ENCODE assay signal across 20 mouse cellular contexts in the genomic region with DNA sequence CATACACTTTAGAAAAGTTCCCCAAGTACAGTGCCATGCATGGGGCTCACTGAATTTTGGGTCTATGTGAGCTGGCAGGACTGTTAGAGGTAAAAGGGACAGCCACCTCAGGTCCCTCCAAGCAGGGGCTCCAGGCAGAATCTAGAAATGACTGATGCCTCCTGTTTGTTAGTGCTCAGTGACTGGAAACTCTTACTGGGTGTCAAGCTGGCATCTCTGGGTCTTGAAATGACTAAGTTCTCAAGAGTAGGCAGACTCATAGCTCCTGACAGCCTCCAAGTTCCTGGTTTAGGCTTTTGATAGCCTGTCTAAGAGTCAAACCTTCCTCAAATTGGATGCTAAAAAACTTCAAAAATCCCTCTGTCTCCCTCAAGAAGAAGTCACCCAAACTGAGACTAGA.
"Had no signal": no experiment of that assay in that cellular context is flagged by ENCODE, and none has a peak within 500 bp of the region (broad histone marks: within the 10 kb centered on the region; RNA-seq: fewer than 3 reads in every experiment).

No protein-coding gene starts in this region.

- H3K9ac ChIP-seq: kidney, embryonic 15.5 days; limb, embryonic 12.5 days; limb, embryonic 15.5 days; liver, embryonic 14.5 days; liver, postnatal 0 days; lung, embryonic 14.5 days; midbrain, embryonic 13.5 days had no signal

- H3K27me3 ChIP-seq: kidney, embryonic 15.5 days; limb, embryonic 12.5 days; limb, embryonic 15.5 days had no signal

- H3K4me1 ChIP-seq: kidney, embryonic 15.5 days; limb, embryonic 12.5 days had no signal

- H3K27ac ChIP-seq: kidney, embryonic 15.5 days; limb, embryonic 12.5 days; limb, embryonic 15.5 days; liver, embryonic 14.5 days; macrophage; midbrain, embryonic 10.5 days; midbrain, embryonic 13.5 days; stomach, postnatal 0 days had no signal

- ATAC-seq: liver, postnatal 0 days; lung, postnatal 0 days; midbrain, embryonic 13.5 days had no signal

- DNase-seq: kidney, adult 8-10 months; kidney, postnatal 10 days; kidney, postnatal 36 days; layer of hippocampus, postnatal 36 days; left cerebral cortex, postnatal 4 days; liver, postnatal 0 days; lung, embryonic 14.5 days; right cerebral cortex, postnatal 4 days; thymus, adult 2 months; thymus, postnatal 14 days had no signal

- H3K9me3 ChIP-seq: kidney, embryonic 15.5 days; limb, embryonic 12.5 days; limb, embryonic 15.5 days; midbrain, embryonic 10.5 days; midbrain, embryonic 13.5 days had no signal

- H3K36me3 ChIP-seq: kidney, embryonic 15.5 days; limb, embryonic 12.5 days; limb, embryonic 15.5 days; midbrain, embryonic 10.5 days; midbrain, embryonic 13.5 days had no signal

- H3K4me3 ChIP-seq: kidney, embryonic 15.5 days; limb, embryonic 12.5 days; limb, embryonic 15.5 days; midbrain, embryonic 10.5 days; midbrain, embryonic 13.5 days had no signal

- H3K4me2 ChIP-seq: kidney, embryonic 15.5 days; limb, embryonic 12.5 days; limb, embryonic 15.5 days; liver, embryonic 11.5 days; lung, embryonic 14.5 days; midbrain, embryonic 13.5 days had no signal
